14 mouse cellular contexts compared by ENCODE assay signal in genomic region chr2:102356879-102357695, GRCm38 (mm10). TPM values are rescaled to one million over a fixed set of nuclear protein-coding genes. Genes with fewer than 3 reads are reported as not detected.
DNase-seq lines count a peak whose midpoint lies in the region; ATAC-seq and TF ChIP-seq lines count a peak whose summit lies in the region.
"Had no signal": no experiment of that assay in that cellular context is flagged by ENCODE, and none has a peak within 500 bp of the region (broad histone marks: within the 10 kb centered on the region; RNA-seq: fewer than 3 reads in every experiment).

No protein-coding gene starts in this region.

- H3K9me3 ChIP-seq in hindbrain, embryonic 10.5 days = no peaks in the 10 kb centered on the region
- no peaks in the 10 kb centered on the region for H3K9me3 ChIP-seq in hindbrain, embryonic 16.5 days (ENCODE audit: control insufficient read depth, low read length)
- H3K9me3 ChIP-seq: heart, embryonic 15.5 days; stomach, embryonic 15.5 days had no signal

- no peaks in the 10 kb centered on the region for H3K27me3 ChIP-seq in C2C12 (ENCODE audit: control insufficient read depth, insufficient read depth, insufficient read length)
- no peaks in the 10 kb centered on the region for H3K27me3 ChIP-seq in hindbrain, embryonic 10.5 days (ENCODE audit: insufficient read depth, poor library complexity, severe bottlenecking)
- H3K27me3 ChIP-seq in hindbrain, embryonic 16.5 days (replicated peaks; ENCODE audit: control insufficient read depth, insufficient read depth, low read length) = no peaks in the 10 kb centered on the region
- H3K27me3 ChIP-seq: CH12.LX; heart, embryonic 15.5 days; stomach, embryonic 15.5 days had no signal

- peak; percentile 57 for DNase-seq in gastrocnemius, adult 2 months
- DNase-seq in gastrocnemius, postnatal 25 days = no peak
- peak; percentile 12 for DNase-seq in cerebellum, adult 11 months
- peak; percentile 78 for DNase-seq in kidney, adult 9 months
- DNase-seq in hindbrain, embryonic 10.5 days (ENCODE audit: low spot score) = no peak
- DNase-seq in embryo, embryonic 9.5 days (ENCODE audit: extremely low spot score) = no peak
- DNase-seq: forebrain, postnatal 0 days; retina, postnatal 1 day had no signal

- intact Hi-C loops in gastrocnemius, adult 2 months (cut with DNase I) = no loop called here

- H3K27ac ChIP-seq in gastrocnemius, adult 2 months = peak overlapping the region; percentile 60
- H3K27ac ChIP-seq in hindbrain, embryonic 10.5 days = no peak overlapping the region
- H3K27ac ChIP-seq in hindbrain, embryonic 16.5 days (ENCODE audit: low read depth, low read length) = no peak overlapping the region
- H3K27ac ChIP-seq: heart, embryonic 15.5 days; stomach, embryonic 15.5 days had no signal

- no peak overlapping the region for H3K4me2 ChIP-seq in hindbrain, embryonic 16.5 days (ENCODE audit: low read length)
- H3K4me2 ChIP-seq: heart, embryonic 15.5 days; stomach, embryonic 15.5 days had no signal

- H3K4me3 ChIP-seq in gastrocnemius, adult 2 months = no peak overlapping the region
- no peak overlapping the region for H3K4me3 ChIP-seq in C2C12 (ENCODE audit: insufficient read depth, poor library complexity, severe bottlenecking)
- no peak overlapping the region for H3K4me3 ChIP-seq in hindbrain, embryonic 10.5 days
- no peak overlapping the region for H3K4me3 ChIP-seq in hindbrain, embryonic 16.5 days (ENCODE audit: low read length)
- H3K4me3 ChIP-seq: heart, embryonic 15.5 days; stomach, embryonic 15.5 days had no signal

- 97% methylated on average over 7 of the region's 7 CpGs for WGBS in hindbrain, embryonic 10.5 days
- WGBS in hindbrain, embryonic 16.5 days = 96% methylated on average over 7 of the region's 7 CpGs

- ATAC-seq in hindbrain, embryonic 16.5 days = no peak
- ATAC-seq: forebrain, postnatal 0 days; intestine, embryonic 16.5 days had no signal

- no peaks in the 10 kb centered on the region for H3K4me1 ChIP-seq in hindbrain, embryonic 10.5 days (replicated peaks)
- H3K4me1 ChIP-seq in hindbrain, embryonic 16.5 days (ENCODE audit: control insufficient read depth, insufficient read depth, low read depth, low read length) = no peaks in the 10 kb centered on the region
- H3K4me1 ChIP-seq: stomach, embryonic 15.5 days had no signal

- no peak for TF ChIP-seq CTCF in gastrocnemius, adult 2 months (IDR thresholded peaks at IDR 0.05)
- TF ChIP-seq CTCF in C2C12 (IDR thresholded peaks at IDR 0.05; ENCODE audit: control insufficient read depth, insufficient read depth, insufficient read length) = no peak

- H3K79me2 ChIP-seq in C2C12 (ENCODE audit: control insufficient read depth, insufficient read depth) = peaks cover 15% of the 10 kb centered on the region

- H3K36me3 ChIP-seq in C2C12 (ENCODE audit: control insufficient read depth, insufficient read depth) = peaks cover 19% of the 10 kb centered on the region
- H3K36me3 ChIP-seq in hindbrain, embryonic 10.5 days = peaks cover 19% of the 10 kb centered on the region
- peaks cover 9% of the 10 kb centered on the region; the same call in 1 of the 2 replicates for H3K36me3 ChIP-seq in hindbrain, embryonic 16.5 days (ENCODE audit: control insufficient read depth, insufficient read depth, low read length)

- H3K79me3 ChIP-seq in C2C12 (ENCODE audit: low read depth) = no peaks in the 10 kb centered on the region

- H3K9ac ChIP-seq in hindbrain, embryonic 16.5 days (ENCODE audit: low read depth, low read length) = no peak overlapping the region
- H3K9ac ChIP-seq: forebrain, postnatal 0 days; heart, embryonic 15.5 days; stomach, embryonic 15.5 days had no signal

- no peak overlapping the region for H3ac ChIP-seq in C2C12 (ENCODE audit: control insufficient read depth, insufficient read length, low read depth)

TF ChIP-seq in C2C12, 6 proteins besides CTCF, POLR2A, EP300 and RAD21:
- peak; percentile 67 for TF ChIP-seq USF1 (IDR thresholded peaks at IDR 0.05; ENCODE audit: low read depth)
- TF ChIP-seq MYOD1 (IDR thresholded peaks at IDR 0.05; ENCODE audit: control insufficient read depth, insufficient read length, low read depth) = no peak
- no peak for TF ChIP-seq FOSL1 (IDR thresholded peaks at IDR 0.05; ENCODE audit: insufficient read depth, low read length, poor library complexity, severe bottlenecking)
- TF ChIP-seq CEBPB (IDR thresholded peaks at IDR 0.05; ENCODE audit: low read depth) = no peak
- no peak for TF ChIP-seq MAX (IDR thresholded peaks at IDR 0.05)

RNA-seq across cellular contexts. Expression of gene Trim44, which starts 50.5 kb away (rescaled TPM):
- total RNA-seq in gastrocnemius, adult 2 months (2021) = 10 to 100 TPM; 15.9 to 17.1 TPM
- total RNA-seq in gastrocnemius, postnatal 25 days (2021) = 10 to 100 TPM; 13.5 to 13.9 TPM
- 12.9 TPM for polyA plus RNA-seq in C2C12 (2012; fragmentation: generic; extraction: Trizol)
- polyA plus RNA-seq in hindbrain, embryonic 10.5 days (2016; fragmentation: Nextera tagmentation; extraction: Ambion mirVana) = 23.7 and 25.3 TPM in 2 replicates
- 40.3 and 50.8 TPM in 2 replicates for polyA plus RNA-seq in hindbrain, embryonic 16.5 days (2015; fragmentation: Nextera tagmentation; extraction: Ambion mirVana)

Comparison
In these comparisons a context has a peak if more than half of its experiments do, and no peak if none do; other contexts are left out.
1. DNase-seq: peak in gastrocnemius, adult 2 months (single experiment), cerebellum, adult 11 months (single experiment) and kidney, adult 9 months (single experiment); none in gastrocnemius, postnatal 25 days (single experiment), hindbrain, embryonic 10.5 days (single experiment) and embryo, embryonic 9.5 days (single experiment).